Mouse (Mus musculus): ENCODE measurements around the gene Man1a.

- TF ChIP-seq CTCF (IDR thresholded peaks at IDR 0.05; ENCODE audit: low read depth, low read length) (no peak), POLR2A (IDR thresholded peaks at IDR 0.05; ENCODE audit: extremely low read depth, insufficient read depth, low read length) (no peak)
Measured at GRCm38 (mm10) chr10:54066683-54067082, 9.7 kb downstream of the Man1a start.
